Mouse (Mus musculus) spleen, postnatal 10 days (tissue): ENCODE measurements around the gene Hps3.

Experiments
- DNase-seq, 2 experiments: peaks; one replicate each; pipeline ENCODE4 v3.0.0; 2021 to 2022; ENCODE audit warnings: low spot score in 2 of 2

The Hps3 gene

GRCm38 (mm10) chr3:20007275-20007674, 27.8 kb downstream of the Hps3 start:
- no peak for DNase-seq

GRCm38 (mm10) chr3:20005611-20006010, 29.5 kb downstream of the Hps3 start:
- DNase-seq = no peak

- no peak for DNase-seq
These were observed 30.7 kb downstream of the Hps3 start for GRCm38 (mm10) chr3:20004422-20004821.

GRCm38 (mm10) chr3:20002786-20003185, 32.3 kb downstream of the Hps3 start:
- peak in 1 of 2 experiments; percentile 26 for DNase-seq

GRCm38 (mm10) chr3:20000806-20001205, 34.3 kb downstream of the Hps3 start:
- no peak for DNase-seq

GRCm38 (mm10) chr3:19999551-19999950, 35.6 kb downstream of the Hps3 start:
- no peak for DNase-seq

GRCm38 (mm10) chr3:19992388-19992787, 42.7 kb downstream of the Hps3 start:
- DNase-seq = no peak

- no peak for DNase-seq
These were observed 45.1 kb downstream of the Hps3 start for GRCm38 (mm10) chr3:19990031-19990430.

- DNase-seq = no peak
These were observed 49.0 kb downstream of the Hps3 start for GRCm38 (mm10) chr3:19986123-19986522.

GRCm38 (mm10) chr3:19982846-19983245, 52.3 kb downstream of the Hps3 start:
- no peak for DNase-seq

GRCm38 (mm10) chr3:19981156-19981555, 54.0 kb downstream of the Hps3 start:
- DNase-seq = no peak

GRCm38 (mm10) chr3:19978474-19978873, 56.6 kb downstream of the Hps3 start:
- DNase-seq = no peak

- DNase-seq = no peak
These were observed 69.0 kb downstream of the Hps3 start for GRCm38 (mm10) chr3:19966072-19966471.

- DNase-seq = no peak
These were observed 69.9 kb downstream of the Hps3 start for GRCm38 (mm10) chr3:19965239-19965638.

- no peak for DNase-seq
These were observed 70.4 kb downstream of the Hps3 start for GRCm38 (mm10) chr3:19964625-19965188.

- DNase-seq = no peak
These were observed 72.2 kb downstream of the Hps3 start for GRCm38 (mm10) chr3:19962769-19963513.

- DNase-seq = no peak
These were observed 73.8 kb downstream of the Hps3 start for GRCm38 (mm10) chr3:19961341-19961740.

GRCm38 (mm10) chr3:19960570-19961114, 74.5 kb downstream of the Hps3 start:
- DNase-seq = no peak

GRCm38 (mm10) chr3:19958983-19959382, 76.1 kb downstream of the Hps3 start:
- no peak for DNase-seq

- DNase-seq = no peak
These were observed 77.1 kb downstream of the Hps3 start for GRCm38 (mm10) chr3:19958031-19958430.

- no peak for DNase-seq
These were observed 78.2 kb downstream of the Hps3 start, which contains the start of gene Cp for GRCm38 (mm10) chr3:19956885-19957284. Cp (plus strand) TSS chr3:19957054.

- peak in 1 of 2 experiments; percentile 15 for DNase-seq
These were observed 81.2 kb downstream of the Hps3 start for GRCm38 (mm10) chr3:19953865-19954264.

- DNase-seq = no peak
These were observed 81.7 kb downstream of the Hps3 start for GRCm38 (mm10) chr3:19953425-19953824.
